Mouse (Mus musculus): ENCODE results near the gene Cfd. TPM values are rescaled to one million over a fixed set of nuclear protein-coding genes. Genes with fewer than 3 reads are reported as not detected.

Gene Cfd
- polyA plus RNA-seq, 1 experiment: not detected

DNA sequence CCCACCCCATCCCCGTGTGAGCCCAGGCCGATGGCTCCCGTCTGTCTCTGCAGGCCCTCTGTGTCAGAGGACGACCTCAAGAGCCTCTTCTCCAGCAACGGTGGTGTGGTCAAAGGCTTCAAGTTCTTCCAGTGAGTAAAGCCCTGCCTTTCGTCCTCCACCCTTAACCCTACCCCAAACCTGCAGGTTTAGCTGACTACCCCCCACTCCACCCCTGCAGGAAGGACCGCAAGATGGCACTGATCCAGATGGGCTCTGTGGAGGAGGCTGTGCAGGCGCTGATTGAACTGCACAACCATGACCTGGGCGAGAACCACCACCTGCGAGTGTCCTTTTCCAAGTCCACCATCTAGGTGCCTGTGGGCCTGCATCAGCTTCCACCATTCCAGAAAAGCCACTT is 27.7 kb upstream of the Cfd start:
- H3K4me3 ChIP-seq (ENCODE audit: low read depth, low read length): no peak overlapping the region
- H3K36me3 ChIP-seq (ENCODE audit: control insufficient read depth, insufficient read depth, low read length, poor library complexity, severe bottlenecking): peaks cover 50% of the 10 kb centered on the region
- TF ChIP-seq EP300 (IDR thresholded peaks at IDR 0.05; ENCODE audit: insufficient read depth, low read depth, low read length): no peak
- TF ChIP-seq POLR2A (IDR thresholded peaks at IDR 0.05; ENCODE audit: insufficient read depth, low read length): no peak
- no peak for TF ChIP-seq CTCF (IDR thresholded peaks at IDR 0.05; ENCODE audit: low read depth, low read length)
- no peak overlapping the region for H3K9ac ChIP-seq (ENCODE audit: low read depth, poor library complexity, severe bottlenecking)
- no peaks in the 10 kb centered on the region for H3K4me1 ChIP-seq (ENCODE audit: control insufficient read depth, insufficient read depth, low read length)
- H3K27ac ChIP-seq (ENCODE audit: insufficient read depth, low read length): no peak overlapping the region
- no peaks in the 10 kb centered on the region for H3K9me3 ChIP-seq (replicated peaks; ENCODE audit: control insufficient read depth, insufficient read depth, low read length, poor library complexity, severe bottlenecking)
- H3K27me3 ChIP-seq (ENCODE audit: control insufficient read depth, insufficient read depth, low read length, poor library complexity, severe bottlenecking): no peaks in the 10 kb centered on the region

DNA sequence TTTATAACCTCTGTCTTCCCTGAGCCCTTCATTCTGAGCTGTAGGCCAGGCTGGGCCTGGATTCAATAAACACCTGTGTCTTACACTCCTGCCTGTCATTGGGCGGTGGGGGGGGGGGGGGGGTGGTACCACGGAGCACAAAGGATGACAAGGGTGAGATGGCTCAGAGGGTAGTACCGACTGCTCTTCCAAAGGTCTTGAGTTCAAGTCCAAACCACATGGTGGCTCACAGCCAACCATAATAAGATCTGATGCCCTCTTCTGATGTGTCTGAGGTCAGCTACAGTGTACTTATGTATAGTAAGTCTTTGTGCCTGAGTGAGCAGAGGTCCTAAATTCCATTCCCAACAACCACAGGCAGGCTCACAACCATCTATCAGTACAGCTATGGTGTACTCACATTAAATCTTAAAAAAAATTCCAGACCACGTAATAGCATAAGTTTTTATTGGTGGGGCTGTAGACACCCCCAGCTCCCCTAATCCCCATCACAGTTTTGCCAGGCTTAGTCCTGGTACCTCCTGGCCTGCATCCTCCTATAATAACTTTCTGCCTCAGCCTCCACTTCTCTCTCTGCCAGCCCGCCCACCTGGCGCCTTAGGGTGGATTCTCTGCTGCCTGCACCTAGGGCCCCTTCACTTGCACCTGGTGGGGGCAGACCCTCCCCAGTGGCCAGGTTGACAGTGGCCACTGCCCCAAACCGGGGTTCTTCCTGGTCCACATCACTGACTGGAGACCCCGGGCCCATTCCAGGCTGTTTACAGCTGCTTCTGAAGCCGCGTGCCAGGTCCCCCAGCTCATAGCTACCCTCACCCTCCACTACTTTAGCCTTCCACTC is 26.1 kb upstream of the Cfd start:
- no peaks in the 10 kb centered on the region for H3K27me3 ChIP-seq (ENCODE audit: control insufficient read depth, insufficient read depth, low read length, poor library complexity, severe bottlenecking)
- H3K4me3 ChIP-seq (ENCODE audit: low read depth, low read length): no peak overlapping the region
- no peak overlapping the region for H3K9ac ChIP-seq (ENCODE audit: low read depth, poor library complexity, severe bottlenecking)
- no peaks in the 10 kb centered on the region for H3K9me3 ChIP-seq (replicated peaks; ENCODE audit: control insufficient read depth, insufficient read depth, low read length, poor library complexity, severe bottlenecking)
- H3K4me1 ChIP-seq (ENCODE audit: control insufficient read depth, insufficient read depth, low read length): no peaks in the 10 kb centered on the region
- H3K27ac ChIP-seq (ENCODE audit: insufficient read depth, low read length): no peak overlapping the region
- TF ChIP-seq CTCF (IDR thresholded peaks at IDR 0.05; ENCODE audit: low read depth, low read length): no peak
- no peak for TF ChIP-seq POLR2A (IDR thresholded peaks at IDR 0.05; ENCODE audit: insufficient read depth, low read length)
- no peak for TF ChIP-seq EP300 (IDR thresholded peaks at IDR 0.05; ENCODE audit: insufficient read depth, low read depth, low read length)
- peaks cover 34% of the 10 kb centered on the region for H3K36me3 ChIP-seq (ENCODE audit: control insufficient read depth, insufficient read depth, low read length, poor library complexity, severe bottlenecking)

DNA sequence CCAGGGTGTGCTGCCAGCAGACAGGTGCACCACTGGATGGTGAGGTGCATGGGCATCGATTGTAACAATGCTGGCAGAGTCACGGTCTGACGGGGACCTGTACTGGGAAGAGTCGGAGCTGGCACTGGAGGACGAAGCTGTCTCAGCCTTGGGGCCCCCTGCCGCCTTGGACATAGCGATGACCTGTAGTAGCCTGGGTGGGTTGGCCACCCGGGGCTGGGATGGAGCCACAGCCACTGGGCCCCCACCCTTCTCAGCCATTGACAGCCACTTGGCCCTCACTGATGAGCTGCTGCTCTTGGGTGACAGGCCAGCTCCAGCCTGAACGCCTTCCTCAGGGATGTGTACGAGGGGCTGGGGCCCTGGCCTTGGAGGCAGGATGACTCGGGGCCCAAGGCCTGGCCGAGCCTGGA is 25.5 kb upstream of the Cfd start:
- Histone ChIP-seq H3K27me3 (ENCODE audit: control insufficient read depth, insufficient read depth, low read length, poor library complexity, severe bottlenecking) (no peaks in the 10 kb centered on the region), H3K4me3 (ENCODE audit: low read depth, low read length) (no peak overlapping the region), H3K36me3 (ENCODE audit: control insufficient read depth, insufficient read depth, low read length, poor library complexity, severe bottlenecking) (peaks cover 28% of the 10 kb centered on the region), H3K9me3 (replicated peaks; ENCODE audit: control insufficient read depth, insufficient read depth, low read length, poor library complexity, severe bottlenecking) (no peaks in the 10 kb centered on the region), H3K27ac (ENCODE audit: insufficient read depth, low read length) (no peak overlapping the region), H3K4me1 (ENCODE audit: control insufficient read depth, insufficient read depth, low read length) (no peaks in the 10 kb centered on the region), H3K9ac (ENCODE audit: low read depth, poor library complexity, severe bottlenecking) (no peak overlapping the region)
- TF ChIP-seq POLR2A (IDR thresholded peaks at IDR 0.05; ENCODE audit: insufficient read depth, low read length) (no peak), EP300 (IDR thresholded peaks at IDR 0.05; ENCODE audit: insufficient read depth, low read depth, low read length) (no peak), CTCF (IDR thresholded peaks at IDR 0.05; ENCODE audit: low read depth, low read length) (no peak)

DNA sequence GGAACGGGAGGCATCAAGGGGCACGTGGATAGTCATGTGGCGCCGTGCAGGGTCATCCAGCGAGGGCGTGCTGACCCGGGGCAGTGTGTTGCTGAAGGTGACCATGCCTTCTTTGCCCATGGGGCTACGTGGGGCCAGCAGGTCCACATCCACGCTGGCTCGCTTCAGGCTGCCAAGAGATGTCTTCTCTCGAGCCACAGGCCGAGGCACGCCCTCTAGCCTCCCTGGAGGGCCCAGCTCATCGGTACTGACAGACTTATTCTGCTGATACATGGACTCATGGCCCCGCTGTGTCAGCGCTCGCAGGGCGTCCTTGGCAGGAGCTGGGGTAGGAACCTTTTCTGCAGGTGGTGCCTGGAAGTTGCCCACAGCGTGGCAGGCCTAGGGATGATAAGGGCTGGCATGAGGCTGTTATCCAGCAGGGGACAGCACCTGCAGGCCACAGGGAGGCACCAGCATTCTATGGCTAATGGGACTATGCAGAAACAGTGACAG is 24.8 kb upstream of the Cfd start:
- peaks cover 22% of the 10 kb centered on the region for H3K36me3 ChIP-seq (ENCODE audit: control insufficient read depth, insufficient read depth, low read length, poor library complexity, severe bottlenecking)
- H3K4me1 ChIP-seq (ENCODE audit: control insufficient read depth, insufficient read depth, low read length): no peaks in the 10 kb centered on the region
- no peak overlapping the region for H3K27ac ChIP-seq (ENCODE audit: insufficient read depth, low read length)
- no peak overlapping the region for H3K9ac ChIP-seq (ENCODE audit: low read depth, poor library complexity, severe bottlenecking)
- H3K9me3 ChIP-seq (replicated peaks; ENCODE audit: control insufficient read depth, insufficient read depth, low read length, poor library complexity, severe bottlenecking): no peaks in the 10 kb centered on the region
- no peaks in the 10 kb centered on the region for H3K27me3 ChIP-seq (ENCODE audit: control insufficient read depth, insufficient read depth, low read length, poor library complexity, severe bottlenecking)
- no peak overlapping the region for H3K4me3 ChIP-seq (ENCODE audit: low read depth, low read length)
- TF ChIP-seq CTCF (IDR thresholded peaks at IDR 0.05; ENCODE audit: low read depth, low read length) (peak; percentile 30), EP300 (IDR thresholded peaks at IDR 0.05; ENCODE audit: insufficient read depth, low read depth, low read length) (no peak)

DNA sequence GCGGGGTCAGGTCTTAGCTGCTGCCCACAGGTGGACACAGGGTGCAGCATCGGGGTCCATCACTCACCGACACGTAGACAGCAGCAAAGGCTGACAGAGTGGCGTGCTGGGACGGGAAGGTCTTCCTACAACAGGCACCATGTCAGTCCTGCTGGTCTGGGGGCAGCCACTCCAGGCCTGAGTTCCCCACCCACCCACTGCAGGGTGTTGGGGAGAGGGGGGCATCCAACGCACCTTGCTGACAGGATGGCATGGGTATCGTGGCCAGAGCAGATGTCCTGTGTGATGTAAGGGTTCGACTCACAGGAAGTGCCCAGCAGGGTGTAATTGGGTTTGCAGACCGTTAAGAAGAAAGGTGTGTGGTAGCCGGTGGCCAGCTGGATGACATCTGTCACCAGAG is 24.1 kb upstream of the Cfd start:
- TF ChIP-seq EP300 (IDR thresholded peaks at IDR 0.05; ENCODE audit: insufficient read depth, low read depth, low read length) (no peak), CTCF (IDR thresholded peaks at IDR 0.05; ENCODE audit: low read depth, low read length) (no peak), POLR2A (IDR thresholded peaks at IDR 0.05; ENCODE audit: insufficient read depth, low read length) (no peak)
- Histone ChIP-seq H3K27me3 (ENCODE audit: control insufficient read depth, insufficient read depth, low read length, poor library complexity, severe bottlenecking) (no peaks in the 10 kb centered on the region), H3K4me1 (ENCODE audit: control insufficient read depth, insufficient read depth, low read length) (no peaks in the 10 kb centered on the region), H3K4me3 (ENCODE audit: low read depth, low read length) (no peak overlapping the region), H3K27ac (ENCODE audit: insufficient read depth, low read length) (no peak overlapping the region), H3K9ac (ENCODE audit: low read depth, poor library complexity, severe bottlenecking) (no peak overlapping the region), H3K9me3 (replicated peaks; ENCODE audit: control insufficient read depth, insufficient read depth, low read length, poor library complexity, severe bottlenecking) (no peaks in the 10 kb centered on the region), H3K36me3 (ENCODE audit: control insufficient read depth, insufficient read depth, low read length, poor library complexity, severe bottlenecking) (peaks cover 16% of the 10 kb centered on the region)

DNA sequence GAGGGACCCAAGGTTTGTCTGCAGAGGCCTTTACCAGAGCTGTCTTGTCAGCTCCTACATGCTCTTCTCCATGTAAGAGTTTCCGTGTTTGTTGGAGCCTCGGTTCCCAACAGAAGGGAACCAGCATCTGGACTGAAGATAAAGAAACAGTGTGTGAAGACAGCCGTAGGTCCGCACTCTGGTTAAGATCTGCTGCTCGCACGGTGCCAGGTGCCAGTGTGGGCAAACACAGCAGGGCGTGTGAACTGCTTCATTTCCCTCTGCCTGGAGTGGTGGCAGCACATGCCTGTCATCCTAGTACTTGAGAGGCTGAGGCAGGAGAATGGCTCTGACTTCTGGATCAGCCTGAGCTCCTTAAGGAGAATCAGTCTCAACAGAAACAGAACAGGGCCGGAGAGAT is 18.8 kb upstream of the Cfd start:
- H3K27ac ChIP-seq (ENCODE audit: insufficient read depth, low read length): no peak overlapping the region
- no peak overlapping the region for H3K4me3 ChIP-seq (ENCODE audit: low read depth, low read length)
- H3K36me3 ChIP-seq (ENCODE audit: control insufficient read depth, insufficient read depth, low read length, poor library complexity, severe bottlenecking): no peaks in the 10 kb centered on the region
- no peak for TF ChIP-seq POLR2A (IDR thresholded peaks at IDR 0.05; ENCODE audit: insufficient read depth, low read length)
- no peak for TF ChIP-seq CTCF (IDR thresholded peaks at IDR 0.05; ENCODE audit: low read depth, low read length)
- TF ChIP-seq EP300 (IDR thresholded peaks at IDR 0.05; ENCODE audit: insufficient read depth, low read depth, low read length): no peak
- no peaks in the 10 kb centered on the region for H3K9me3 ChIP-seq (replicated peaks; ENCODE audit: control insufficient read depth, insufficient read depth, low read length, poor library complexity, severe bottlenecking)
- no peaks in the 10 kb centered on the region for H3K27me3 ChIP-seq (ENCODE audit: control insufficient read depth, insufficient read depth, low read length, poor library complexity, severe bottlenecking)
- H3K9ac ChIP-seq (ENCODE audit: low read depth, poor library complexity, severe bottlenecking): no peak overlapping the region
- peaks cover 2% of the 10 kb centered on the region for H3K4me1 ChIP-seq (ENCODE audit: control insufficient read depth, insufficient read depth, low read length)
